Mouse (Mus musculus) left cerebral cortex, adult 9 months (tissue): ENCODE measurements at regions not wholly inside any gene's neighbourhood (a gene's known extent, or its start where the extent isn't known, plus 50 kb on each side); places are given as distances from the start of the nearest gene placed in this dataset.
A peak's percentile ranks its signal among the peaks of the same experiment; 100 is the strongest.

ENCODE experiments used
- DNase-seq, 2 experiments: peaks; one replicate each; pipeline ENCODE4 v3.0.0; 2022; ENCODE audit warnings: low spot score in 2 of 2

DNA sequence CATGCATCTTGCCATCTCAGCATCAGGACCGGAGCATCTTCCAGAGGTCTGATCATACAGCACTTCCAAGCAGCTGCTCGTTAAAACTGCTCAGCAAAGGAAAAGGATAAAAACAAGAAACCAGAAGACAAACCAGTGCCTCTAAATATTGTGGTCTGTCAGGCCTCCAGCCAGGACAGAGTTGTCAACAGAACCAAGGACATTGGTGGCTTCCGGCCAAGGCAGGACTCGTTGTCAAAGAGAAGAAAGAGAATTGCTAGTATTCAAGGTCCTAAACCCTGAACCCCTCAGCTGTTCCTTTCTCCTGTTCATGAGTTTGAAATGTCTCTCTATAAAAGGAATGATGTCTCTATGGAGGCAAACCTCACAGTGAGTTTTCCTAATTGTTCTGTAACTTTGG lies 155.0 kb downstream of the Sp3 start:
- DNase-seq, result no peak

DNA sequence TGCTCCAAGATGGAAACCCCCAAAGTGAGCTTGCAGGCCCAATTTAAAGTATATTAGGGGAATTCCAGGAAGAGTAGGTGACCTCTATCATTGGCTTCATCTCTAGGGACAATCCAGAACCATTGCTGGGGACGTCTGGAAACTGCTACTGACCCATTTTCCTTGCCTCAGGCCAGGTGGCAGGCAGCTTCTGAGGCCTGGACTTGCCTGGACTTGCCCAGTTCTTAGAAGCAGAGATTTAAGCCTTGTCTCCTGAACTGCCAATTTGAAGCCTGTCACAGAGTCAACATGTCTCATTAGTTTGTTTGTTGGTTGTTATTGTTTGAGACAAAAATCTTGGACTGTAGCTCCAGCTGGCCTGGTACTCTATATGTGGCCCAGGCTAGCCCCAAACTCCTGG lies 151.1 kb downstream of the Sp3 start:
- no peak for DNase-seq

DNA sequence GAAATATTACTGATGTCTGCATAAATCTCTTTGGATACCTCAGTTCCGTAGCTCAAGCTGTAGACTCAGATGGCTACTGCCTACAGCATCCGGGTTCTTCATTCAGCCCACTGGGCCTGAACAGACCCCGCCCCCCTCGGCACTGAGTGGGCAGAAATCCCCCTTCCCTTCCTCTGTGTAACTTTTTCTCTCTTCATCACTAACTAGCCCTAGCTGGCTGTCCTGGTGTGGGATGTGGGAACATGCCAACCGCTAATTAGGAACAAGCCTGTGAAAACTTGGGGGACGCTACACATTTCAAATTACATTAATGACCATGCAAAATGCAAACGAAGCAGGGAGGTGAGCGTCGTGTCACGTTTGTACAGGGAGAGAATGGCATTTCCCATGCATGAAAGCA lies 147.5 kb downstream of the Sp3 start:
- no peak for DNase-seq

DNA sequence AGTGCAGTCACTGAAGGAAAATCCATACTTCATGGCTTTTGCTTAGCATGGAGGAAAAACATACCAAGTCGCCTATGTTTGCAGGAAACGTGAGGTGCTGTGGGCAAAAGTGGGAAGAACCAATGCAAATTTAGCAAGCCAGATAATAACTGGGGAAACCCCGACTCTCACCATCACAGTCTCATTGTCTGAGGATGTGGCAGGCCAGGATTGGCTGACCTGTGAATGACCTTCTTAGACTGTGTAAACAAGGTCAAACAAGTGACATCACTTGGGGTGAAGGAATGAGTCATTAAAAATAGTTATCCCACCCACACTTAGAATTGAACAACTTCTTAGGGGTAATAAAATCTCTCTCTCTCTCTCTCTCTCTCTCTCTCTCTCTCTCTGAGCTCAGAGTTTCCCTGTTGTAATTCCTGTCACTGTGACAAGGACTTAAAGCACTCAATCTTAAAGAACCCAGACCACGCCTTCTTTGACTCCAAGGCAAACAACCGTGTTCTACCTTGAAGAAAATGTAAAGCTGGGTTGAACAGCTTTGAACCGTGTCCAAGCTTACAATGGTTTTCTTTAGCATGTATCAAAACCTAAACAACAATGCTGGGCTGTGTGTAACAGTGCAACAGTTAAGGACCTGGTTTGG lies 142.0 kb downstream of the Sp3 start:
- DNase-seq, result no peak

DNA sequence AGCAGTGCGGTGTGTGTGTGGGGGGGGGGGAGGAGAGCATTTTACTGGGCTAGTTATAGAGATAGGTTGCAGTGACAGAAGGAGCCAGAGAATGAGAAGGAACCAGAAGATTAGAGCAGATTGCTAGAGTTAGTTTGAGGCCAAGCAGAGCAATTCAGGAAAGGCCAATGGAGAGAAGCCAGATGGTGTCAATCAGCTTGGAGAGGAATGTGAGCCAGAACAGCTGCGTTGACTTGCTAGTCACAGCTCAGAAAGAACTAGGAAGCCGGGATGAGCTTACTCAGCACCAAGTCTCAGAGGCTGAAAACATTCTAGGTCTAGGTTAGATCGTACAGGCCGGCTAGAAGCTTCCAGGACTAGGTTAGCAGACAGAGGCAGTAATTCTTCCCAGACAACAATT lies 140.6 kb downstream of the Sp3 start:
- DNase-seq, result no peak

DNA sequence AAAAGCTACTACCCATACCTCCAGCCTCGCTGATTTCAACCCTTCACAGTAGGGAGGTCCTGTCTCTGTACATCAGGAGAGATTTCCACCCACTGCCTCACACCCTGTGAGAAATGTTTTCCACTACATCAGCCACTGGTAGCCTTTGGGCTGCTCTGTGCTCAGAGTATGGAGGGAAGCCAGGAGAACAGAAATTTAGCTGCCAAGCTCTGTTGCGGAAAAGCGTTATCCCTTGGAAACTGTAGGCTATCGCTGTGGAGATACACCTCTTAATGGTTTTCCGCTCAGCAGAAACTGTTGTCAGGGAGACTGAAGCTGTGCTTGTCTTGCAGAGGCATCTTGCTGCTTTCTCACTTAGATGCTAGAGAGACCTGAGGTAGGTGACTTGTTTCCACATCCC lies 138.9 kb downstream of the Sp3 start:
- peak in 1 of 2 experiments; percentile 13 for DNase-seq

DNA sequence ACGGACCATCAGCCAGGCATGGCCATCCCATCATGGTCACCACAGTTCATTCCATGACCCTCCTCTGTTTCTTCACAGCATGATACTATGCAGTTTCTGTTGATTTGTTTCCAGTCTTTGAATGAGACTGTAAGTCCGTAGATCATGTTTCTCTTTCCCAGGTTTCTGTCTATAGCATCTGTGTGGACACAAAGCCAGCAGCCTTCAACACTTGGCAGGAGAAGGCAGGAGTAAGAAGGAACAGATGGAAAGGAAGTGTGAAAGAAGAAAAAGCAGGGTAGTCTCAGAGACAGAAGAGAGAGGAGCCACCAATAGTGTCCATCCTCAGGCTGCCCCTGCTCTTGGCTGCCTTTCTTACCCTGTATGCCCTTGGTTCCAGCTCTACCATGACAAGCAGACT lies 136.6 kb downstream of the Sp3 start:
- DNase-seq, result peak in 1 of 2 experiments; percentile 8

DNA sequence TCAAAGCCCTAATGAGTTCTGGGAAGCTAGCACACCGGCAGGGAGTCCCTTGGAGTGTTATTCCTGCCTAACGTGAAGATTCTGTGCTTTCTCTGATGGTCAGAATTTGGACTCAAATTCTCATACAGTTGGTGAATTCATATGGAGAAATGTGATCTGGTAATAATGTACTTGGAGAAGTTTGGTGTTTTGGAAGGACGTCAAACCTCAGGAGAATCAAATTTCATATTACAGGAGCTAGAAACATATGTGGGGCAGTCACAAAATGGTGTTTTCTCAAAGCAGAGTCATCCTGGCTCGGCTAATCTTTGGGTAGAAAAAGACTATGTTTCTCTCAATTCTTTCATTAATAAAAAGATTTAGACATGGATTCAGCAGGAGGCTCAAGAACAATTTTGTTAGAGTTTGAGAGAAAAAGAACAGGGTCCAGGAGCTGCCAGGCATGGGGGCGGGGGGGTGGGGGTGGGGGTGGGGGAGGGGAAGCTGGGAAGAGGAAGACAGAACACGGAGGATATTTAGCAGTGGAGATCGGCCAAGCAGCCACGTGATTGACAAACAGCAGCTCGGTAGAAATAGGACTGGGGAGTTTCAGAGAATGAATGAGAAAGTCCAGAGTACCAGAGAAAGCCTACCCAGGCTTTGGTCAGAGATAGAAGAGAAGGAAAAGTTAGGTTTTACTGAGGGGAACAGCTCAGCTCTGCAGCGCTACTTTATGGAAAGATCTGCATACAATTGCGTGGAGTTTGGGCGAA lies 130.6 kb downstream of the Sp3 start:
- DNase-seq, result no peak

DNA sequence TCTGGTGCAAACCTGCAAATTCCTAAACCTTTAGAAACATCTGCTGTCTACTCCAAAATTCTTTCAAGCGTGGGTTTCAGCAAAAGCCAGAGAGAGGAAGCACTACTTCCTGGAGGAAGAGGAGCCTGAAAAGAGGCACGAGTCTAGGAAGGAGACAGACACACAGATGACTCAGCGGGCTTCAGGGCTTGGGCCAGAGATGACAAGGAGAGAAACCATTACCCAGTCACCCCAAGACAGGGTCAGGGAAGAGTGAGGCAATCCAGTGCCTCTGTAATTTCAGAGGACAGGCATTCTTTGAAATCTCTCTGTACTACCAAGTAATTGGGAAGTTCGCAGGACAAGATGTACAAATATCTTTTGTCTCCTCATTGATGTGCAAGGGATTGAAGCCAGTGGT lies 127.7 kb downstream of the Sp3 start:
- DNase-seq, result no peak

DNA sequence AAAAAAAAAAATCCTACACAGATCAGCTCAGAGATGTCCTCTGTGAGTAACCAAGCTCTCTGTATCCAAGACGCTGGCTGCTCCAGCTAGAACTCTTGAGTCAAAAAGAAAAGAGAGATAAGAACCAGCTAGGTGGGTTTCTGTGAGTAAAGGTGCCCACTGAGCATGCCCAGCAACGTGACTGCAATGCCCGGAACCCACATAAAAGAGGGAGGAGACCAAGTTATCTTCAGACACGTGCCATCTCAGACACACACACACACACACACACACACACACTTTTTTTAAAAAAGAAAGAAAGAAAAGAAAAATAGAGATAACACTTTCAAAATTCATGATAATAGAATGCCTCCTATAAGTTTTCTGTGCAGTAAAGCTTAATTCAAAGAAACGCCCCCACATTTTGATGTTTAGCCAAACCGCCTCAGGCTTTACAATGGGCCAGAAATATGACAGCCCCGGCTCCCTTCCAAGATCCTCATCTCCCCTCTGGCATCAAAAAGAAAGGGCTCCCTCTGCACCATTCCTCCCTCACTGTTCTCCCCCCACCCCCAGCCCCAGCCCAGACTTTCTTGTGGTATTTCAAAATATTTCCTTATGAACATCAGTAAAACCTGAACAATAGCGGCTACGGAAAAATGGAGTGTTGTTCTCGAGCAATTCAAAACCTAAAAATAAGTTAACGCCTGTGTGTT lies 124.8 kb downstream of the Sp3 start:
- peak in 1 of 2 experiments; percentile 23 for DNase-seq

DNA sequence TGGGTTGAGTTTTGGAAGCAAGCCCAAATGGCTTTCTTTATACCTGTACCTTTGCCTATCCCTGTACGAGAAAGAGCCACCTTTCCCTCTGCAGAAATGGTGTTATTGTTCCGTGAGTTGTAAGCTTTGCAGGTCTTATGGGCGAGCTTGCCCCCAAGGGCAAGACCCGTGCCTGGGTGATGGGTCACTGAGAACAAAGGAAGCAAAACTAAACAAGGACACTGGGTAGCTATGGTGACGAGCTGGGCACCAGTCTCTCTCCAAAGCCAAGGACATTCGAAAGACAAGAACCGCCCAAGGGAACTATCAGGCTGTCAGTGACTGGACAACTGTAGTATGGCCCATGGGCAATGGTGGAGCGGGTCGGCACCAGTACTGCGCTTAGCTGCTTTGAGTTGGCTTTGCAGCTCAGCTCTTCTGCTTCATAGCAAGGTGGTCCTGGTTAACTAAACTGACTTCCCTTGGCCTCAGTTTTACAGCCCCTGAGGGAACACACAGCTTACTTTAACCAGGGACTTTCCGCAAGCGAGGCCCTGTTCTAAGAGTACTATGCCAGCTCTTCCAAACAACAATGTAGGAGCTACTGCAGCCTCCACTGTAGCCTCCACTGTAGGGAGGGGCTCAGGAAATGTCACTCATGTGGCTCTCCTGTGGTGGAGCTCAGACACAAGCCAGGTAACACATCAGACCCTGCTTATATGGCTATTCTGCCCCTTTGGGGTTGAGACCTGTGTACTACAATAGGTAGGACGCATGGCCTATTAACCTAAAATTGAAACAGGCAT lies 124.1 kb downstream of the Sp3 start:
- DNase-seq, result no peak

DNA sequence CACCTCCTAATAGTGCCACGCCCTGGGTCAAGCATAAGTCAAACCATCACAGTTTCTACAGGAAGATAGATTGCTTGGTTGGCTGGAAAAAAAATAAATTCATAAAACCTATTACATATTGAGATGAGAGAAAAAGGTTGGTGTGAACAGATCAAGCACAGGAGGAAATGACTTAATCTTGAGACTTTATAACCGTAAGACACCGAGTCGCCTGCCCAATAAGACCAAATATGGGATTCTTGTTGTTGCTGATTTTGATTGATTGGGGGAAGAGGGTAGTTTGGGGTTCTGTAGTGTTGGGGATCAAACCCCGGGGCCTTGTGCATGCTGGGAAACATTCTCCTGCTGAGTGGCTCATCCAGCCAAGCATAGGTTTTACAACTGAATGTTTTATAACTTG lies 122.9 kb downstream of the Sp3 start:
- DNase-seq, result no peak

DNA sequence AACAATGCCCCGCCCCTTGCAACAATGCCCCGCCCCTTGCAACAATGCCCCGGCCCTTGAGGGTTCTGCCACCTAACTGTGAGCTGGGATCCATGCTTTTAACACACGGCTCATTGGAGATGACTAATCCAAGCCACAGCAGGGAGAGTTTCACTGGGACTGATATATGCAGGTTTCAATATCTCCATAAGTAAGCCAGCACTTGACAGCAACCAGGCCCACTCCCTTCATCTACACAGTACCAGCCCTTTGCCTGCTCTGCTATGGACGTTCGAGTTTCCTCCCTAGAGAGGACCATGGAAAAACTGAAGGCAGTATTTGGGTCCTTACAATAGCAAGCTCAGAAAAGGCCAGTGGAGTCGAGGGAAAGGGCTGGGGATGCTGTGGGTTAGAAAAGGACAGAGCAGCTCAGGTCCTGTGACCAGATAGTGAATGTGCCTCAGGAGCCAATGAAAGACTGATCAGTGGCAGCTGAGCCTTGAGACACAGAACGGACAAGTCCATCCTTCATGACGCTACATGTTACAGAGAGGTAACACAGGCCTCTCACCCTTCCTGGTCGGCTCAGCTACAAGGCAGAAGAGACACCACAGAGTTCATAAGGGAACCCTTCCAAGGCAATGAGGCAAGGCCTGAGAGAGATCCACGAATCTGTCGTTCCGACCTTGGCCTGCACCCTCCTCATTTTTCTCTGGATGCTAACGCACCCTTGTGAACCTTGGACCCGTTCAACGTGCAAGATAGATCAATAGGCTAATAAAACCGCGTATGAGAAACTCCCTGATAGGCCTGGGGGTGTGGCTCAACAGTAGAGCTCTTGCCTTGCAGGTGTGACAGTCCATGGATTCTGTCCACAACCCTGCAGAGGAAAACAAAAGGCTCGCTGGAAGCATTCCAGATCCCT lies 114.5 kb downstream of the Sp3 start:
- DNase-seq, result no peak

DNA sequence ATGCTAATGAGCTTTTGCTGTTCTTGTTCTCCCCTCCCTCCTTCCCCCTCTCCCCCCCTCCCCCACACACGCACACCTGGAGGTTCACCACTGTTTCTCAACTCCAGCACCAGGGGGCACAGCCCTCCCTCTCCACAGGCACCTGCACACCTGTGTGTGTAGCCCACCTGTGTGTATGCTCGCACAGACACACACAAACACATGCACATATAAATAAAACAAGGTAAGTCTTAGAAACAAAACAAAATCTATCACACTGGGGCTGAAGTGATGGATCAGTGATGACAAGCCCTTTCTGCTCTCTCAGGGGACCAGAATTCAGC lies 113.9 kb downstream of the Sp3 start:
- no peak for DNase-seq

DNA sequence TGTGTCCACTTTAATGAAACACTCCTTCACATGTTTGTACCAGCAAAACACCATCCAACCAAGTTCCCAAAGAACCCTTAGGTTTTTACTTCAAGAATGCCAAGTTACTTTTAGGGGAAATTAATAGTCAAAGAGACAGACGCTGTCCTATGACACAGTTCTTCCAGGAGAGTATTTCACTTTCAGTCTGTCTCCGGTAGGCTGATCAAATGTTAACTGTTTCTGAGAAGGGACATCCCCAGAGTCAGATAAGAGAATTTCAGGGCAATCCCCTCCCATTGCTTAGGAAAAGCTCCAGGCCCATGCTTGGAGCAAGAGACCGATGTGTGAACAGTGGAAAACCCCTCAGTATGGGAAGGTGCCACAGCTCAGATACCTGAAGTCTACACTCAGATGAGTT lies 112.1 kb downstream of the Sp3 start:
- no peak for DNase-seq

DNA sequence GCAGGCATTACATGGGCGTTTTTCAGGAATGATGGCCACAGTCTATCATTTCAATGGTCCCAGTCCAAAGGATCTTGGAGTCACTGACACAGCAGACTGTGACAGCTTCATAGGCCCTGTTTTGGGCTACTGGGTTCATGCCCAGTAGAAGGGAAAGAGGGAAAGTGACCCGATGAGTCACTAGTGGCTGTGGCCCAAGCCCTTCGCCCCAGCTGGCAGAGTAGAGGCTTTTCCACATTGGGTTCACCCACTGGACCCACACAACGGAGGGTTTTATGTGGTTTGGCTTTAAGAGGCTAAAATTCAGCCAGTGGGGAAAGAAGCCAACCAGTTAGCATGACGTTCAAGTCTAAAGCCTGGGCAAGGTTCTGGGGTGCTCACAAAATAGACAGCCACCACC lies 108.4 kb downstream of the Sp3 start:
- DNase-seq, result peak; percentile 11 to 43

DNA sequence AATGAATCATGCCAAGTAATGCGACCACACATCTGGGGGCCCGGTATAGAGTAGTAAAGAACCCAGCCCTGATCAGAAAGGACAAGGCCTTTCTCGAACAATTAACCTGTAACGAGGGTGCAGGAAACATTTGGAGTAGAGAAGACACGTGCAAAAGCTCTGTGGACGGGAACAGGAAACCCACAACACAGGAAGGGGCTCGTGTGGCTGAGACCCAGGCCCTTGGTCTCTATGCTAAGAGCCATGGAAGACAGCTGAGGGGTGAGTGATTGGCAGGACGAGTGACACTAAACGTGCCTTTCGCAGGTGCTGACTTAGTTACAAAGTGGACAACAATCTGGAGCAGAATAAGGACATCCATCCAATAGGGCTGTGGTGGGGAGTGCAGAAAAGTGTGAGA lies 106.3 kb downstream of the Sp3 start:
- no peak for DNase-seq

DNA sequence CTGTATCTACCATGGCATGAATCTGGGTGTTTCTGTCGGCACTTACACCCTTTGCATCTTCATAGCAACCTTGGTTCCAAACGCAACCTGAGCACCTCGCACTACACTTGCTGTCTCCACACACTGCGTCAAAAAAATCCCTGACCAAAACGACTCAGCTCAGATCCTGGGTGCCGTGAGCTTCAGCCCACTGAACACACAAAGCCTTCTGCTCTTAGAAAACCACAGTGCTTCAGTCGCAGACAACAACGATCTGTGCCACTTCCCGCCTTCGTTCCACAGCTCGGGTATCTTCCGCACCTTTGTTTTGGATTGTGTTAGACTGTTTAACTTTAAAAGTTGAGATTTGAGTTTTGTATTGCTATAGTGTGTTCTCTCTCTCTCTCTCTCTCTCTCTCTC lies 105.7 kb downstream of the Sp3 start:
- no peak for DNase-seq

DNA sequence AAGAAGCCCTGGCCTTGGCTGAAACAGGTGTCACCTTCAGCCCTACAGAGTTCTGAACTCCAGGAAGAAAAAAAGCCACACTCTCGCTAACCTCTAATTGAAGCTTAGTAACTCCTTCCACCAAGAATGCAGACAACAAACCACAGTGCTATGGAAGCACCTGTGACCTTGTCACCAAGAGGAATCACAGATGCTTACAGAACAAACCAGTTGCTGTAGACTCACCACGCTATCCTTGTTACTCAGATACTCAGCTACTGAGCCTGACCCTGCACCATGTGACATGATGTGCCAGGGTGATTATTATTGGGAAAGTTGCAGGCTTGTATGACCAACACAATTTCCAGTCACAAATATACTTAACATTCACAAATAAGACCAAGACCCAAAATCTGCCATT lies 104.6 kb downstream of the Sp3 start:
- DNase-seq, result no peak

DNA sequence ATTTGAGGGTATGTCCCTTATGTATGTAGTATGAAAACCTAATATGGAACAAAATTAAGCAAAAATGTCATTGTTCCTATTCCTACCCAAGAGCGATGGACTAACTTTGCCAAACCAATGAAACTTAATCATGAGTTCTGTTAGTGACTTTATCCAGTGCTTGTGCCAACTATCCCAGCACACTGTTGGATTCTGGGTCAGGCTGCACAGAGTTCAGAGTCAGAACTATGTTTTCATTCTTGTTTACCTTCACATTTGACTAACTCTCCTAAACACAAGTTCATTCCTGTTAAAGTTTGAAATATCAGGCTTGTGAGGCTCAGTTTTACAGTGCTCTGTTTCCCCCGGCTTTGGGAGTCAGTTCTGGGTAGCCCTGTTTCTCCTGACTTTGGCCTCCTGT lies 100.2 kb downstream of the Sp3 start:
- no peak for DNase-seq

DNA sequence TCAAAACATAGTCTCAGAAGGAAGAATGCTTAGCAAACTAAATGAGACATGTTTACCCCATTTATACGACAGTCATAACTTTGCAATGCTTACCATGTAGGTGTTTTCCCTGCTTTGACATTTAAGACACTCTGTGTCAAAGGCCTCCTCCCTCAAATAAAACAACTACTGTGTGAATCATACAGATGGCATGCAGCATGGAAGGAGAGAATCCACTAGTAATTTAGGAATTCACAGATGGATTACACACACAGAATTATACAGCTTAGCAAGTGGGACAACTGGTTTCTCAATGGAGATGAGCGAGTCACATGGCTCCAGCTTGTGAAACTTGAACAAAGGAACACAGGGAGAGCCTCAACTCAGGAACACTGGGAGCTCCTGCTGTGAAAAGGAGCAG lies 98.7 kb downstream of the Sp3 start:
- DNase-seq, result no peak

DNA sequence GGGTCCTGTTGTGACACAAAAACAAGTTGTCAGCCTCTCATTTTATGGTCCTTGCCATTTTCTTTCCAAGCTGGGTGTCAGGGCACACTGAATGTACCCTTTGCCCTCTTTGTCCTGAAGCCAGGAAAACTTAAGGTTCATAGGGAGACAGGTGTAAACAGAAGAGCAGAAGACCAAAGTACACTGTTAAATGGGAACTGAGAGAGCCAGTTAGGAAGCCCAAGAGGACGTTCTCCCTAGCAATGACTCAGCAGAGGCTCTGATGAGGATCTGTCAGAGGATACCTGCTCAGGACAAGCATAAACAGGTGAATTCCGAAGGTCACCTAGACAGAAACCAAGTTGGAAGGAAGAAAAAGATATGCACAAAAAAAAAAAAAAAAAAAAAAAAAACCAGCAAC lies 94.0 kb downstream of the Sp3 start:
- no peak for DNase-seq
